Mouse (Mus musculus): ENCODE data around the gene Mettl8.

DNA sequence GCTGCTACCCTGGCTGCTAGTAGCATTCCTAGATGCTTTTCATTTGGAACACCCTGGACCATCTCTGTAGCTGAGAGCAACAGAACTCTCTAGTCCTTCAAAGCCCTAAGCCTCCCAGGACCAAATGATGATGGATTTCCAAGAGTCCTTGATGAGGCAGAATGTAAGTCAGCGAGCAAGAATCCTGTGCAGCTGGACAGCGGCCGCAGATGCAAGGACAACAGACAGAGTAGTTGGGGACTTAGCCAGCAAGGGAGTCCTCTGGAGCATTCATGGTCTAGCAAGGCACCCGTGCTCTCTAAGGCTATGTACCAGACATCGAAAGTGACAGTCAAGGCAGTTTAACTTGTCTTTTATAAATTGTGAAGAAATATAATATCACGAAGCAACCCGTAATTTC is 41.9 kb downstream of the Mettl8 start:
- no peak for TF ChIP-seq CTCF (IDR thresholded peaks at IDR 0.05; ENCODE audit: low read depth)
- no peak for TF ChIP-seq EP300 (IDR thresholded peaks at IDR 0.05; ENCODE audit: low read depth)
